12 mouse cellular contexts compared by ENCODE assay signal in genomic region chr6:39808511-39808910, GRCm38 (mm10).
"Had no signal": no experiment of that assay in that cellular context is flagged by ENCODE, and none has a peak within 500 bp of the region (broad histone marks: within the 10 kb centered on the region; RNA-seq: fewer than 3 reads in every experiment).

No protein-coding gene starts in this region.

- H3K4me2 ChIP-seq: liver, embryonic 11.5 days; liver, embryonic 15.5 days; midbrain, embryonic 12.5 days; neural tube, embryonic 15.5 days had no signal

- H3K27ac ChIP-seq: limb, embryonic 10.5 days; liver, embryonic 15.5 days; midbrain, embryonic 12.5 days; neural tube, embryonic 15.5 days had no signal

- H3K27me3 ChIP-seq: liver, embryonic 15.5 days; midbrain, embryonic 12.5 days; neural tube, embryonic 15.5 days had no signal

- ATAC-seq: lung, postnatal 0 days had no signal

- H3K36me3 ChIP-seq: liver, embryonic 15.5 days; neural tube, embryonic 15.5 days had no signal

- H3K9me3 ChIP-seq: limb, embryonic 10.5 days; liver, embryonic 15.5 days; midbrain, embryonic 12.5 days; neural tube, embryonic 15.5 days had no signal

- DNase-seq: kidney, postnatal 14 days; lung, adult 2 months; lung, postnatal 36 days; right cerebral cortex, adult 18-20 months; right cerebral cortex, postnatal 25 days had no signal

- H3K4me3 ChIP-seq: limb, embryonic 10.5 days; liver, embryonic 15.5 days; midbrain, embryonic 12.5 days; myocyte; neural tube, embryonic 15.5 days had no signal

- H3K9ac ChIP-seq: liver, embryonic 15.5 days; midbrain, embryonic 12.5 days; neural tube, embryonic 15.5 days had no signal
